Mouse (Mus musculus): ENCODE results near the gene Caprin1.

GRCm38 (mm10) chr2:103803770-103804530 is 6.5 kb upstream of the Caprin1 start:
- TF ChIP-seq CTCF (IDR thresholded peaks at IDR 0.05; ENCODE audit: low read depth, low read length) (no peak), GATA1 (IDR thresholded peaks at IDR 0.05; ENCODE audit: borderline replicate concordance, low read length) (no peak), POLR2AphosphoS5 (IDR thresholded peaks at IDR 0.05; ENCODE audit: insufficient replicate concordance, low read depth, low read length) (no peak), TAL1 (conservative IDR thresholded peaks at IDR 0.05; ENCODE audit: low read depth, low read length) (no peak), GATA2 (IDR thresholded peaks at IDR 0.05; ENCODE audit: borderline replicate concordance, low read depth, low read length) (no peak)
